ENCODE assay signal across 11 mouse cellular contexts in the genomic region with DNA sequence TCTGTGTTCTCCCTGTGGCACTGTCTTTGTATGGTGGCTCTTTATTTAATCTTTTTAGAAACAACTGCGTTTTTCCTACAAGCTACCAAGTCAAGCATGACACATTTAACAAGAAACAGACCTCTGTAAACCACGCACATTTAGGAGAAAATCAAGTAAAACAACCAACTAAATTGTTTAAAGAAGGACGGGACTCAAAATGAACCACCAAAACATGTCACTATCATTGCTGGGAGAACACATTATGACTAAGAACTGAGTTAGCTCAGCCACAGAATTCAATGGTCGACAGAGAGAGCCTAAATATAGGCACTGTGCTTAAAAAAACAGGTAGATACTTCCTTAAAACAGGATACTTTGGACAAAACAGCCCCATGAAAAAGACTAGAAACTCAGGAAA. TPM values are rescaled to one million over a fixed set of nuclear protein-coding genes. Genes with fewer than 3 reads are reported as not detected.
DNase-seq lines count a peak whose midpoint lies in the region; ATAC-seq and TF ChIP-seq lines count a peak whose summit lies in the region.
"Had no signal": no experiment of that assay in that cellular context is flagged by ENCODE, and none has a peak within 500 bp of the region (broad histone marks: within the 10 kb centered on the region; RNA-seq: fewer than 3 reads in every experiment).

No protein-coding gene starts in this region.

- peak overlapping the region; percentile 9; the same call in 1 of the 2 replicates for H3K9ac ChIP-seq in heart, embryonic 13.5 days
- peak overlapping the region; percentile 45; the same call in 1 of the 2 replicates for H3K9ac ChIP-seq in CH12.LX (ENCODE audit: insufficient read depth, low read depth)
- peak overlapping the region; percentile 76 for H3K9ac ChIP-seq in liver, embryonic 14.5 days (replicated peaks)

- ATAC-seq in heart, embryonic 13.5 days (ENCODE audit: extremely low read depth, insufficient number of reproducible peaks, low FRiP score, low TSS enrichment) = no peak
- no peak for ATAC-seq in liver, embryonic 14.5 days (ENCODE audit: insufficient read depth)

- H3K4me2 ChIP-seq in heart, embryonic 13.5 days = peak overlapping the region; percentile 32
- H3K4me2 ChIP-seq in CH12.LX (ENCODE audit: insufficient read depth, low read depth, poor library complexity, severe bottlenecking) = peak overlapping the region; percentile 39
- H3K4me2 ChIP-seq in liver, embryonic 14.5 days (ENCODE audit: low read depth) = peak overlapping the region; percentile 68

- H3K9me3 ChIP-seq in heart, embryonic 13.5 days = no peaks in the 10 kb centered on the region
- H3K9me3 ChIP-seq in CH12.LX (replicated peaks; ENCODE audit: low read length) = no peaks in the 10 kb centered on the region
- H3K9me3 ChIP-seq in liver, embryonic 14.5 days (ENCODE audit: control insufficient read depth, low read length) = no peaks in the 10 kb centered on the region
- H3K9me3 ChIP-seq: hindbrain, embryonic 10.5 days had no signal

- TF ChIP-seq POLR2A in CH12.LX (IDR thresholded peaks at IDR 0.05; ENCODE audit: low read depth, low read length) = no peak

- no peaks in the 10 kb centered on the region for H3K27me3 ChIP-seq in heart, embryonic 13.5 days (replicated peaks)
- H3K27me3 ChIP-seq in CH12.LX (replicated peaks) = no peaks in the 10 kb centered on the region
- H3K27me3 ChIP-seq in liver, embryonic 14.5 days (ENCODE audit: control insufficient read depth, insufficient read depth, low read length) = no peaks in the 10 kb centered on the region

- in situ Hi-C loops in CH12.LX (cut with MboI; ENCODE audit: low pct_ligation_motif_present, low pct_unique_long_range_greater_than_20kb, low sequenced_read_pairs) = no loop called here

- peak; percentile 26; the same call in 1 of the 2 replicates for TF ChIP-seq EP300 in CH12.LX (IDR thresholded peaks at IDR 0.05; ENCODE audit: low read length)
- TF ChIP-seq EP300 in liver, embryonic 14.5 days (IDR thresholded peaks at IDR 0.05; ENCODE audit: low read depth) = no peak

- no peak for TF ChIP-seq RAD21 in CH12.LX (IDR thresholded peaks at IDR 0.05; ENCODE audit: low read depth, low read length)

- dilution Hi-C loops in CH12.LX (cut with MboI; ENCODE audit: extremely low pct_ligation_motif_present, extremely low pct_unique_long_range_greater_than_20kb, low sequenced_read_pairs) = no loop called here

- no peak overlapping the region for H3K4me3 ChIP-seq in heart, embryonic 13.5 days
- no peak overlapping the region for H3K4me3 ChIP-seq in CH12.LX (replicated peaks in 1 of 3; ENCODE audit: low read depth in 2 of 3, low read length in 2 of 3, poor library complexity in 1 of 3)
- no peak overlapping the region for H3K4me3 ChIP-seq in brown adipose tissue, adult 24 weeks (ENCODE audit: insufficient read depth, low read depth, low read length)
- peak overlapping the region in 1 of 2 experiments; percentile 55; a peak in 2 of 4 replicates for H3K4me3 ChIP-seq in liver, embryonic 14.5 days (ENCODE audit: insufficient read depth in 1 of 2, low read depth in 2 of 2, low read length in 2 of 2)
- H3K4me3 ChIP-seq: hindbrain, embryonic 10.5 days had no signal

- DNase-seq in heart, adult 11 months = no peak
- peak; percentile 33 for DNase-seq in CH12.LX (ENCODE audit: extremely low read depth)
- no peak for DNase-seq in liver, embryonic 14.5 days (ENCODE audit: low read depth in 3 of 3, low spot score in 3 of 3)
- no peak for DNase-seq in adrenal gland, postnatal 10 days
- DNase-seq in layer of hippocampus, postnatal 10 days (ENCODE audit: low spot score in 2 of 2) = no peak
- DNase-seq: adrenal gland, adult 8-10 months; cerebellum, adult 11 months; lung, adult 18-20 months had no signal

- H3K36me3 ChIP-seq in heart, embryonic 13.5 days = no peaks in the 10 kb centered on the region
- peaks cover 0 to 8% of the 10 kb centered on the region in 2 experiments for H3K36me3 ChIP-seq in CH12.LX (replicated peaks in 1 of 2; ENCODE audit: control insufficient read depth in 1 of 2, insufficient read depth in 1 of 2, low read length in 1 of 2)
- H3K36me3 ChIP-seq in liver, embryonic 14.5 days (replicated peaks; ENCODE audit: control insufficient read depth, insufficient read depth, low read depth) = peaks cover 9% of the 10 kb centered on the region
- H3K36me3 ChIP-seq: hindbrain, embryonic 10.5 days had no signal

- H3K79me2 ChIP-seq in CH12.LX (replicated peaks; ENCODE audit: control insufficient read depth, extremely low read depth, insufficient read depth, poor library complexity, severe bottlenecking) = peaks cover 11% of the 10 kb centered on the region

- H3K4me1 ChIP-seq in heart, embryonic 13.5 days = peaks cover 86% of the 10 kb centered on the region
- peaks cover 32 to 93% of the 10 kb centered on the region in 2 experiments for H3K4me1 ChIP-seq in CH12.LX (ENCODE audit: control insufficient read depth in 1 of 2, insufficient read depth in 2 of 2)
- H3K4me1 ChIP-seq in brown adipose tissue, adult 24 weeks (ENCODE audit: control insufficient read depth, insufficient read depth, insufficient read length, low read length) = peaks cover 29% of the 10 kb centered on the region
- peaks cover 61 to 65% of the 10 kb centered on the region in 2 experiments for H3K4me1 ChIP-seq in liver, embryonic 14.5 days (replicated peaks; ENCODE audit: control insufficient read depth in 2 of 2, insufficient read depth in 2 of 2, low read length in 1 of 2)

- WGBS in heart, embryonic 13.5 days = 33% methylated on average over 4 of the region's 4 CpGs
- 38% methylated on average over 4 of the region's 4 CpGs for WGBS in liver, embryonic 14.5 days (ENCODE audit: insufficient replicate concordance)

- no peak for TF ChIP-seq CTCF in CH12.LX (conservative IDR thresholded peaks at IDR 0.05 in 1 of 2, IDR thresholded peaks at IDR 0.05 in 1 of 2; ENCODE audit: low read depth in 2 of 2, low read length in 2 of 2)
- TF ChIP-seq CTCF in liver, embryonic 14.5 days (IDR thresholded peaks at IDR 0.05; ENCODE audit: low read depth) = no peak

- H3K27ac ChIP-seq in heart, embryonic 13.5 days (replicated peaks) = peak overlapping the region; percentile 86
- H3K27ac ChIP-seq in CH12.LX (ENCODE audit: insufficient read depth, low read depth) = no peak overlapping the region
- H3K27ac ChIP-seq in brown adipose tissue, adult 24 weeks (replicated peaks; ENCODE audit: low read depth, low read length) = peak overlapping the region; percentile 46
- peak overlapping the region; percentile 97 for H3K27ac ChIP-seq in liver, embryonic 14.5 days
- H3K27ac ChIP-seq: hindbrain, embryonic 10.5 days had no signal

TF ChIP-seq in CH12.LX, 34 proteins besides CTCF, POLR2A, EP300 and RAD21:
- TF ChIP-seq JUND (conservative IDR thresholded peaks at IDR 0.05; ENCODE audit: low read depth, low read length) (peak; percentile 34; the same call in 1 of the 2 replicates), MEF2A (IDR thresholded peaks at IDR 0.05; ENCODE audit: borderline replicate concordance, low read depth, low read length) (peak; percentile 37; the same call in 1 of the 2 replicates), USF1 (IDR thresholded peaks at IDR 0.05; ENCODE audit: low read depth, low read length) (no peak), BHLHE40 (IDR thresholded peaks at IDR 0.05; ENCODE audit: low read depth, low read length) (no peak), CHD1 (IDR thresholded peaks at IDR 0.05; ENCODE audit: low read depth, low read length) (peak; percentile 52; the same call in 1 of the 2 replicates), ZNF384 (IDR thresholded peaks at IDR 0.05; ENCODE audit: low read depth, low read length) (peak; percentile 57; the same call in 1 of the 2 replicates), CHD2 (IDR thresholded peaks at IDR 0.05; ENCODE audit: low read length) (no peak), IRF4 (IDR thresholded peaks at IDR 0.05; ENCODE audit: low read depth, low read length) (peak; percentile 14; the same call in 1 of the 2 replicates)

RNA-seq across cellular contexts. Expression of a gene that starts 20.2 kb away (rescaled TPM):
- 24.9 and 25.4 TPM in 2 replicates for polyA plus RNA-seq in heart, embryonic 13.5 days (2015; fragmentation: Nextera tagmentation; extraction: Ambion mirVana)
- 7.7 and 9.7 TPM in 2 replicates for total RNA-seq in CH12.LX (2012; rRNA removed)
- total RNA-seq in CH12.LX (2014; rRNA removed) = 11.4 and 13.5 TPM in 2 replicates
- polyA plus RNA-seq in CH12.LX (2012; ENCODE audit: insufficient read length, low read depth) = 15.0 and 16.7 TPM in 2 replicates
- 24.9 and 35.7 TPM in 2 replicates for polyA plus RNA-seq in brown adipose tissue, adult 24 weeks (2012; ENCODE audit: insufficient read depth, insufficient read length, missing spikeins)
- 47.7 and 51.2 TPM in 2 replicates for polyA plus RNA-seq in liver, embryonic 14.5 days (2012; rRNA removed)
- polyA plus RNA-seq in liver, embryonic 14.5 days (2014; fragmentation: Nextera tagmentation; extraction: Ambion mirVana) = 43.1 and 52.4 TPM in 2 replicates
- 10 to 100 TPM; 38.9 to 54.9 TPM for total RNA-seq in adrenal gland, postnatal 10 days (2021)
- 100 to 1,000 TPM; 138 to 144 TPM for total RNA-seq in layer of hippocampus, postnatal 10 days (2021)

RNA-seq across cellular contexts. Expression of a gene that starts 20.3 kb away (rescaled TPM):
- 24.1 and 27.4 TPM in 2 replicates for polyA plus RNA-seq in heart, embryonic 13.5 days (2015; fragmentation: Nextera tagmentation; extraction: Ambion mirVana)
- total RNA-seq in CH12.LX (2012; rRNA removed) = 2.5 and 3.4 TPM in 2 replicates
- 4.4 and 5.0 TPM in 2 replicates for total RNA-seq in CH12.LX (2014; rRNA removed)
- 5.7 and 6.1 TPM in 2 replicates for polyA plus RNA-seq in CH12.LX (2012; ENCODE audit: insufficient read length, low read depth)
- polyA plus RNA-seq in brown adipose tissue, adult 24 weeks (2012; ENCODE audit: insufficient read depth, insufficient read length, missing spikeins) = 53.2 and 63.6 TPM in 2 replicates
- 15.9 and 17.1 TPM in 2 replicates for polyA plus RNA-seq in liver, embryonic 14.5 days (2012; rRNA removed)
- polyA plus RNA-seq in liver, embryonic 14.5 days (2014; fragmentation: Nextera tagmentation; extraction: Ambion mirVana) = 44.1 and 46.1 TPM in 2 replicates
- total RNA-seq in adrenal gland, postnatal 10 days (2021) = 10 to 100 TPM; 36.2 to 51.2 TPM
- 10 to 100 TPM; 59.5 to 65.8 TPM for total RNA-seq in layer of hippocampus, postnatal 10 days (2021)

Comparison
In these comparisons a context has a peak if more than half of its experiments do, and no peak if none do; other contexts are left out.
1. H3K9ac ChIP-seq: peak in every context shown above with its lines; median percentile 76 in liver, embryonic 14.5 days; 45 in CH12.LX; 9 in heart, embryonic 13.5 days.